Mouse (Mus musculus) gastrocnemius, adult 8-10 months (tissue): ENCODE data around the gene Nell1. TPM values are rescaled to one million over a fixed set of nuclear protein-coding genes. Genes with fewer than 3 reads are reported as not detected.
"Not testable (repeated sequence)": the region's sequence is repeated elsewhere in the genome, so short reads cannot be mapped to it uniquely, and the experiment has no call there.

Experiments
- DNase-seq, 2 experiments: peaks; one replicate each; pipeline ENCODE4 v3.0.0; 2022; ENCODE audit warnings: low spot score in 2 of 2
- total RNA-seq, 4 experiments: library from RNA; stranded (reverse); gene quantifications; 2 replicates each; pipeline ENCODE4 v1.2.4; 2022

The Nell1 gene
- under 1 TPM; 0.13 to 0.18 (median 0.17) TPM for total RNA-seq

- DNase-seq, result no peak
Measured at GRCm38 (mm10) chr7:49974841-49975440, at the start of gene Nell1. TSS of gene Nell1 (plus strand) at chr7:49974864.

- DNase-seq, result no peak
Measured at GRCm38 (mm10) chr7:49928571-49928970, 46.1 kb upstream of the Nell1 start.

- no peak for DNase-seq
Measured at GRCm38 (mm10) chr7:49929999-49930398, 44.7 kb upstream of the Nell1 start.

GRCm38 (mm10) chr7:49933386-49934115 lies 41.1 kb upstream of the Nell1 start:
- not testable (repeated sequence) for DNase-seq

GRCm38 (mm10) chr7:49936821-49937220 lies 37.8 kb upstream of the Nell1 start:
- no peak for DNase-seq

- DNase-seq, result no peak
Measured at GRCm38 (mm10) chr7:49942023-49942422, 32.6 kb upstream of the Nell1 start.

- DNase-seq, result no peak
Measured at GRCm38 (mm10) chr7:49942490-49942889, 32.2 kb upstream of the Nell1 start.

- no peak for DNase-seq
Measured at GRCm38 (mm10) chr7:49946691-49947090, 28.0 kb upstream of the Nell1 start.

GRCm38 (mm10) chr7:49953546-49954181 lies 21.0 kb upstream of the Nell1 start:
- DNase-seq, result no peak

GRCm38 (mm10) chr7:49954834-49955233 lies 19.8 kb upstream of the Nell1 start:
- no peak for DNase-seq

- DNase-seq, result no peak
Measured at GRCm38 (mm10) chr7:49957142-49957541, 17.5 kb upstream of the Nell1 start.

- no peak for DNase-seq
Measured at GRCm38 (mm10) chr7:49963764-49964163, 10.9 kb upstream of the Nell1 start.

GRCm38 (mm10) chr7:49969516-49969915 lies 5.1 kb upstream of the Nell1 start:
- DNase-seq, result no peak

- DNase-seq, result no peak
Measured at GRCm38 (mm10) chr7:49975441-49976121, 917 bp downstream of the Nell1 start.

- DNase-seq, result no peak
Measured at GRCm38 (mm10) chr7:49981511-49982227, 7.0 kb downstream of the Nell1 start.

GRCm38 (mm10) chr7:49984698-49985097 lies 10.0 kb downstream of the Nell1 start:
- DNase-seq, result no peak

- no peak for DNase-seq
Measured at GRCm38 (mm10) chr7:49985947-49986346, 11.3 kb downstream of the Nell1 start.

- DNase-seq, result no peak
Measured at GRCm38 (mm10) chr7:49999321-49999720, 24.7 kb downstream of the Nell1 start.

- DNase-seq, result no peak
Measured at GRCm38 (mm10) chr7:50005268-50005667, 30.6 kb downstream of the Nell1 start.

GRCm38 (mm10) chr7:50035187-50036153 lies 60.8 kb downstream of the Nell1 start:
- DNase-seq, result no peak
